Mouse (Mus musculus) stomach, embryonic 15.5 days (tissue): ENCODE data around the gene Dmrt2. TPM values are rescaled to one million over a fixed set of nuclear protein-coding genes. Genes with fewer than 3 reads are reported as not detected.

ENCODE experiments used
- ATAC-seq: fragments of 200-750 bp; cut with Nextera tagmentation; 2 replicates; pipeline ENCODE4 v1.8.0; 2017; ENCODE audit warnings: low read depth, moderate number of reproducible peaks, moderate TSS enrichment; ENCODE audit not compliant: insufficient read depth, low FRiP score
- H3K27ac ChIP-seq: fragments of 300-500 bp; sonication (generic); 2 replicates; pipeline ENCODE4 v1.5.1; 2015; ENCODE audit warnings: mild to moderate bottlenecking, inconsistent platforms
- H3K27me3 ChIP-seq: fragments of 300-500 bp; sonication (generic); replicated peaks from 2 replicates; pipeline ENCODE4 v1.6.1; 2015; ENCODE audit warnings: inconsistent platforms
- H3K36me3 ChIP-seq: fragments of 300-500 bp; sonication (generic); 2 replicates; pipeline ENCODE4 v1.6.1; 2015; ENCODE audit warnings: inconsistent platforms
- H3K4me1 ChIP-seq: fragments of 300-500 bp; sonication (generic); 2 replicates; pipeline ENCODE4 v1.6.1; 2015; ENCODE audit warnings: inconsistent platforms
- H3K4me2 ChIP-seq: fragments of 300-500 bp; sonication (generic); 2 replicates; pipeline ENCODE4 v1.6.1; 2015; ENCODE audit warnings: mild to moderate bottlenecking, inconsistent platforms
- H3K4me3 ChIP-seq: fragments of 300-500 bp; sonication (generic); replicated peaks from 2 replicates; pipeline ENCODE4 v1.5.1; 2015; ENCODE audit warnings: inconsistent platforms
- H3K9ac ChIP-seq: fragments of 300-500 bp; sonication (generic); 2 replicates; pipeline ENCODE4 v1.6.1; 2015; ENCODE audit warnings: inconsistent platforms
- H3K9me3 ChIP-seq: fragments of 300-500 bp; sonication (generic); 2 replicates; pipeline ENCODE4 v1.6.1; 2016; ENCODE audit warnings: inconsistent platforms
- WGBS: fragments of 180-500 bp; shearing (Covaris S2); methylation state at CpG from one replicate; pipeline ENCODE4 v1.1.7; 2015; 5-methylcytosine and 5-hydroxymethylcytosine counted together
- polyA plus RNA-seq: library from polyadenylated mRNA; unstranded; fragments of >200 nt; fragmentation: Nextera tagmentation; extraction: Ambion mirVana; gene quantifications from 2 replicates; pipeline ENCODE4 v1.2.1, GENCODE M21; 2015

The Dmrt2 gene
- polyA plus RNA-seq: 1.2 TPM in 2 replicates

DNA sequence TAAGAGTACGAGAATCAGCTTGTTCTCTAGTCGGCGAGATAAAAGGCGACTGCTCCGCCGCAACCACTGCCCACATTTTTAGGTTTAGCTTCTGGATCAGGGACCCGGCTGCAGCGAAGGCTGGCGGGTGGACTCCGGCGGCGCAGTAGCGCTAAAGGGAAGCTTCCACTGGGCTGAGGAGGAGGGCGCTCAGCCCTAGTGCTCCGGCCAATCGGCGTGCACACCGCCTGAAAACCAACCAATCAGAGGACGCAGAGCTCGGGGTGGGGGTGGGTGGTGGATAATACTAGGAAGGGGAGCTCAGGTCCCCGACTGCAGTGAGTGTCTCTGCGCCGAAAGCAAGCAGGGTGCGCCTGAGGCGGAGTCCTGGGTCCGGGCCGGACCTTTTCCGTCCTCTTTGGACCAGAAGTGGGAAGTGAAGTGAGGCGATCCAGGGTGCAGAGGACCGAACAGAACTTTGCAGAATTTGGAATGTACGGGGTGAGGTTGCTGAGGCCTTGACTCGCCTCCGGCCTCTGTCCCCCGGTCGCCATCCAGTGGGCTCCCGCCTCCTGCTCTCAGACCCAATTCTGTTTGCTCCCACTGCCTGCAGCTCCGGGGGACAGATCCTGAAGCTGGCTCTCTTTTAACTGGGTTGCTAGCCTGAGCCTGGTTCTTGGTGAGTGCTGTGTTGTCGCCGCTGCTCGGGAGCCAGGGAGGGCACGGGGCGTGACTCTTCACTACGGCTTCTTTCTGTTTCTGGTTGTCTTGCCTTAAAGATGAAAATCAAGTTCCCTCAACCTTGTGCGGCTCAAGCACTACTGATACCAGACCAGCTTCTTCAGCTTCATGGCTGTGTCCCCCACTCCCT, at the start of gene Dmrt2:
TSS of gene Dmrt2 (plus strand) at position 311 of the 850 bp plus-strand sequence.
- no peak within 1 kb of the TSS for H3K27ac ChIP-seq
- under 1% methylated on average over 44 of the region's 44 CpGs for WGBS
- peak within 1 kb of the TSS; percentile 43 for H3K4me3 ChIP-seq
- H3K27me3 ChIP-seq: peaks cover 82% of the 10 kb centered on the region
- H3K36me3 ChIP-seq: no peaks in the 10 kb centered on the region
- peaks cover 24% of the 10 kb centered on the region for H3K4me1 ChIP-seq
- H3K9ac ChIP-seq: no peak within 1 kb of the TSS
- no peaks in the 10 kb centered on the region for H3K9me3 ChIP-seq
- H3K4me2 ChIP-seq: peak within 1 kb of the TSS; percentile 75
- peak; percentile 96 for ATAC-seq

DNA sequence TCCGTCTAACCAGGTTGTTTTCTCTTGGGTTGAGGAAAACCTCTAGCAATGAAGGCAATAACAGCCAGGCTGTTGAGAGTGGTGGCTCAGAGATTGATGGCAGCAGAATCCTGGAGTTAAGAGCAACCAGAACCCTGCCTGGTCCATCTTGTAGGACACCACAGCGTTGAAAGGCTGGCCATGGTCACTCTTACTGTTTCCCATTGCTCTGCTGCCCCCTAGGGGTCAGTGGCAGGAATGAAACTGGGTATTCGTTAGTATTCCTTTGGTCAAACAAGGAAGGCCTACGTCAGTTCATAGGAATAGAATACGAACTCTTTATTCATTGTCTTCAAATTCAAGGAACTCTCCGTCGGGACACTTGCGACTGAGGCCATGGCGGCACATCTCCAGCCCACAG, 43.7 kb upstream of the Dmrt2 start:
- no peak overlapping the region for H3K4me2 ChIP-seq
- no peak overlapping the region for H3K9ac ChIP-seq
- H3K4me3 ChIP-seq: no peak overlapping the region
- no peaks in the 10 kb centered on the region for H3K36me3 ChIP-seq
- 10% methylated on average over 9 of the region's 9 CpGs for WGBS
- no peaks in the 10 kb centered on the region for H3K9me3 ChIP-seq
- H3K4me1 ChIP-seq: no peaks in the 10 kb centered on the region
- H3K27me3 ChIP-seq: peaks cover 36% of the 10 kb centered on the region
- ATAC-seq: no peak
- H3K27ac ChIP-seq: no peak overlapping the region

- ATAC-seq: no peak
- 65% methylated on average over 5 of the region's 5 CpGs for WGBS
- Histone ChIP-seq H3K9ac (no peak overlapping the region), H3K27ac (no peak overlapping the region), H3K27me3 (no peaks in the 10 kb centered on the region), H3K36me3 (no peaks in the 10 kb centered on the region), H3K4me2 (no peak overlapping the region), H3K4me1 (no peaks in the 10 kb centered on the region), H3K9me3 (no peaks in the 10 kb centered on the region), H3K4me3 (no peak overlapping the region)
Measured at GRCm38 (mm10) chr19:25635119-25635518, 37.1 kb upstream of the Dmrt2 start.

GRCm38 (mm10) chr19:25635622-25636244, 36.5 kb upstream of the Dmrt2 start:
- Histone ChIP-seq H3K4me1 (no peaks in the 10 kb centered on the region), H3K36me3 (no peaks in the 10 kb centered on the region), H3K27ac (no peak overlapping the region), H3K9me3 (no peaks in the 10 kb centered on the region), H3K4me2 (peak overlapping the region; percentile 56), H3K9ac (no peak overlapping the region), H3K4me3 (peak overlapping the region; percentile 32), H3K27me3 (no peaks in the 10 kb centered on the region)
- 13% methylated on average over 22 of the region's 22 CpGs for WGBS
- no peak for ATAC-seq

DNA sequence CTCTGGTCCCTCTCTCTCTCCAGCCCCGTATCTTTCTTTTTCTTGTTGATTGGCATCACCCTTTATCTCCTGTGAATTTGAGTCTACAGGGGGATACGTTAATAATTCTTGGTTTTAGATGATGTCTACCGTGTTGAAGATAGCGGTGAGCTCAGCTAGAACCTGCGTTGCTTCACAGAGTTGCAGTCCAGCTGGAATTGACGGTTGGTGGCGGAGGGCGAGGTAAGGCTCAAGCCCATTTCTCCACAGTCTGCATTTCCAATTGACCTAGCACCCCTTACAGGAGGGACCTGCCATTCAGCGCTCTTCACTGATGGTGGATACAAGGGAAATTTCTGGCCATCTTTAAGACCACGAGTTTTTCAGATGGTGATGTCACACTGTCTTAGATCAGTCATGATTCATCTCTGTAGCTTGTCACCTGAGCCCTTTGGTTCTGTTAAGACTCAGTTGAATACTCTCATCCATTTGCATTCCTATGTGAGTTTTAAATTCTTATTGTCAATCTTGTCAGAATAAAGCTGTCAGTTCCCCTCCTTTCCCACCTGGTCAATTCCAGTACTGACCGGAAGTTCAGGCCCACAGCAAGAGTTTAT, 33.3 kb upstream of the Dmrt2 start:
- no peak overlapping the region for H3K9ac ChIP-seq

DNA sequence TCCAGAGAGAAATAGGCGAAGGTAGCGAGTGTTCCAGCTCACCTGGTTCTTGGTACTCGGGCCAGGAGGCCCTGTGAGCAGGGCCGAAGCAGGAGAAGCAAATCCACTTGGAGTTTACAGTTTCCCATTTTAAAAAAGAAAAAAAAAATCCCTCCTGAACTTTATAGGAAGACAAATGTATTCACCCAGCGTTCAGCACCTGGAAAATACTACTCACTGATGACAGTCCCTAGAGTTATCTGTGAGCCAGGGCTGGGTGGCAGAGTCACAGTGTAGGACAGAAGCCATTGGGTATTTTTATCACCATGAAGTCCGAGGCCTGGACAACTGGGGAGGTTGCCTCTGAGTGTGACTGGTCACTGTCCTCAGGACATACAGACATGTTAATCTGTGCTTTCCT, 30.4 kb upstream of the Dmrt2 start:
- H3K9me3 ChIP-seq: no peaks in the 10 kb centered on the region
- H3K36me3 ChIP-seq: no peaks in the 10 kb centered on the region
- no peaks in the 10 kb centered on the region for H3K4me1 ChIP-seq
- H3K4me3 ChIP-seq: no peak overlapping the region
- H3K4me2 ChIP-seq: no peak overlapping the region
- H3K27me3 ChIP-seq: no peaks in the 10 kb centered on the region
- WGBS: 78% methylated on average over 6 of the region's 6 CpGs
- no peak overlapping the region for H3K27ac ChIP-seq
- ATAC-seq: no peak
- H3K9ac ChIP-seq: no peak overlapping the region

More for the DNA sequence above, 33.3 kb upstream of the Dmrt2 start:
- no peak overlapping the region for H3K4me2 ChIP-seq
- H3K9me3 ChIP-seq: no peaks in the 10 kb centered on the region
- H3K4me3 ChIP-seq: no peak overlapping the region
- H3K27me3 ChIP-seq: no peaks in the 10 kb centered on the region
- no peak overlapping the region for H3K27ac ChIP-seq
- 69% methylated on average over 11 of the region's 11 CpGs for WGBS
- H3K36me3 ChIP-seq: no peaks in the 10 kb centered on the region
- H3K4me1 ChIP-seq: no peaks in the 10 kb centered on the region
- no peak for ATAC-seq

DNA sequence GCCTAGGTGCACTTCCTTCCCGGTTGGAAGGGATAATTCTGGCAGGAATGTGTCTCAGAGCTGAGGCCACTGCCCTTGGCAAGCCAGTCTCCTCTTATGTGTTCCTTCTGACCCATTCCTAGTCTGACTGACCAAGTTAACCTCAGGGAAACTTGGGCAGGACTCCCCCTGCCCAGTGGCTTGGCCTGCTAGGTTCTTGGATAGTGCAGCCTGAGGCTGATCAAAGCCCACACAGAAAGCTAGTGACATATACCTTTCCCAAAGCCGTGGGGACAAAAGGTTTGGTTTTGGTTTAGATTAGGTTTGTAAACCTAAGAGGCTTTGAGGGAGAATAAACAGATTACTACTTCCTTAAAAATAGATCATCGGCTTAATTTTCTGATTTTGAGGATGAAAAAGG, 25.1 kb upstream of the Dmrt2 start:
- WGBS: 69% methylated on average over 3 of the region's 3 CpGs

DNA sequence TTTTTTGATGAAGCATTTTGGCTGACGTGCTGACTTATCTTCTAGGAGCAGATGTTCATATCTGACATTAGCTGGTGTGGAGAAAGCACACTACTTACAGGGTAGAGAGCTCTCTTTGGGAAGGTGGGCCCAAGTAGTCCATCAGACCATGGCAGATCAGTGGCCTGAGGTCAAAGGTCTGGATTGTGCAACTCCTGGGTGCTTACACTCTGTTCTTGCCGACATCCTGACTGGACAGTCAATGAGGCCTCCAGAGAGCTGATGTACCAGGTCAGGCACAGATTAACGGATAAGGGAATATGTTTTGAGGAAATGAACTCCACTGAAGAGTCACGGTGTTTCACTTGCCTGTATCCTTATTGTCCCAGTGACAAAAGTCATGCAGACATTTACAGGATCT, 23.5 kb upstream of the Dmrt2 start:
- no peak overlapping the region for H3K4me3 ChIP-seq
- no peaks in the 10 kb centered on the region for H3K9me3 ChIP-seq
- no peak overlapping the region for H3K4me2 ChIP-seq
- ATAC-seq: no peak
- no peak overlapping the region for H3K9ac ChIP-seq
- 57% methylated on average over 4 of the region's 4 CpGs for WGBS
- H3K27ac ChIP-seq: no peak overlapping the region
- no peaks in the 10 kb centered on the region for H3K4me1 ChIP-seq
- H3K36me3 ChIP-seq: no peaks in the 10 kb centered on the region
- H3K27me3 ChIP-seq: no peaks in the 10 kb centered on the region

More for the DNA sequence above, 25.1 kb upstream of the Dmrt2 start:
- ATAC-seq: no peak
- Histone ChIP-seq H3K27ac (no peak overlapping the region), H3K4me2 (no peak overlapping the region), H3K4me3 (no peak overlapping the region), H3K36me3 (no peaks in the 10 kb centered on the region), H3K4me1 (no peaks in the 10 kb centered on the region), H3K9ac (no peak overlapping the region), H3K27me3 (no peaks in the 10 kb centered on the region), H3K9me3 (no peaks in the 10 kb centered on the region)

DNA sequence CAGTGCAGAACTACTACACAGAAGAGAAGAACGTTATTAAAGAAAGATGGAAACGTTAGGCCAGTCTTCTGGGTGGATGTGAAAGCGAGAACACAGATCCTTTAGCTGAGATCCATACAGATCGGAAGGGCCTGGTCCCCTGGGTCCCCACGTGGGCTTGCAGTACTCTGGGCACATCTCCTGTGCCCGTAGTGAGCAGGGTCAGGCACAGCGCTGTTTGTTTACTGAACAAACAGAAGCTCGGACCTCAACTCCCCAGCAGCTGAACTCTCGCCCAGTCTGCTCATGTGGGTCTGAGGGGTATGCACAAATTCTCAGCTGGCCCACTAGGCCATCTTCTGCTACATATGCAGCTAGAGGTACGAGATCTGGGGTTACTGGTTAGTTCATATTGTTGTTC, 21.7 kb upstream of the Dmrt2 start:
- Histone ChIP-seq H3K4me3 (no peak overlapping the region), H3K4me1 (peaks cover 4% of the 10 kb centered on the region; the same call in 1 of the 2 replicates), H3K9me3 (no peaks in the 10 kb centered on the region), H3K27me3 (no peaks in the 10 kb centered on the region), H3K4me2 (no peak overlapping the region), H3K36me3 (no peaks in the 10 kb centered on the region), H3K27ac (no peak overlapping the region), H3K9ac (no peak overlapping the region)
- 60% methylated on average over 10 of the region's 10 CpGs for WGBS
- ATAC-seq: no peak

GRCm38 (mm10) chr19:25652560-25652959, 19.7 kb upstream of the Dmrt2 start:
- 66% methylated on average over 5 of the region's 5 CpGs for WGBS
- no peaks in the 10 kb centered on the region for H3K9me3 ChIP-seq
- H3K9ac ChIP-seq: no peak overlapping the region
- H3K4me2 ChIP-seq: no peak overlapping the region
- peaks cover 4% of the 10 kb centered on the region; the same call in 1 of the 2 replicates for H3K4me1 ChIP-seq
- no peak for ATAC-seq
- H3K36me3 ChIP-seq: no peaks in the 10 kb centered on the region
- no peak overlapping the region for H3K27ac ChIP-seq
- no peak overlapping the region for H3K4me3 ChIP-seq
- no peaks in the 10 kb centered on the region for H3K27me3 ChIP-seq

- Histone ChIP-seq H3K4me3 (no peak overlapping the region), H3K9ac (no peak overlapping the region), H3K4me1 (peaks cover 4% of the 10 kb centered on the region; the same call in 1 of the 2 replicates), H3K27me3 (no peaks in the 10 kb centered on the region), H3K4me2 (no peak overlapping the region), H3K9me3 (no peaks in the 10 kb centered on the region), H3K36me3 (no peaks in the 10 kb centered on the region), H3K27ac (no peak overlapping the region)
- ATAC-seq: 0 out of 2 replicates have a peak, but pooled peaks have one; percentile 27
- 45% methylated on average over 12 of the region's 12 CpGs for WGBS
Measured at GRCm38 (mm10) chr19:25654034-25654749, 18.0 kb upstream of the Dmrt2 start.
